Comparison of ENCODE assay signal across 25 mouse cellular contexts in the genomic region with DNA sequence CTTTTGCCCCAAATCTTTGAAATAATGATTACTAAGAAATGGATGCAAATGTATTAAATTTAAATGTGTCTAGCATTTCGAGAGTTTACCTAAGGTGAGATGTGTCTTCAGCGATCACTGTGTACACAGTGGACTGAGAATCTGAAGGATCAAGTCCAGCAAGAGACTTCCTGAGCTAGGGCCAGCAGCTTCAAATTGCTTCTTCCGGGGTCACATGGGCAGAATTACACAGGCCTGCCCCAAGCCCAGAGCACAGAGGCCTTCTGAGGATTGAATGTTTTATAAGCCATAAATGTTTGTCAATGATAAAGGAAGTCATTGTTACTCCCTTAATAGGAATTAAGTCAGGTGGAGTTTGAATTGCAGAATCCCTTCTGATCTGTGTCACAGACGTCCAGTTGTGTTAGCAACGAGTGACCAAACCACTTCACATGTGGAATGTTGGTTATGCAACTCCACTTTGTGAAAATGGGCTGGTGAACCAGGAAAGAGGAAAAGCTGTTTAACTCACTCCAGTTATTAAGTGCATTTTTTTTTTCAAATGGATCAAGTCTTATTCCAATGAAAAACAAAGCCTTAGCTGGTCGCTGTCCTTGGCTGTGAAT. TPM values are rescaled to one million over a fixed set of nuclear protein-coding genes. Genes with fewer than 3 reads are reported as not detected.
DNase-seq lines count a peak whose midpoint lies in the region; ATAC-seq and TF ChIP-seq lines count a peak whose summit lies in the region.
"Had no signal": no experiment of that assay in that cellular context is flagged by ENCODE, and none has a peak within 500 bp of the region (broad histone marks: within the 10 kb centered on the region; RNA-seq: fewer than 3 reads in every experiment).

No protein-coding gene starts in this region.

- no peak overlapping the region for H3K27ac ChIP-seq in midbrain, embryonic 13.5 days
- no peak overlapping the region for H3K27ac ChIP-seq in thymus, adult 2 months (ENCODE audit: control insufficient read depth, insufficient read depth, low read length)
- H3K27ac ChIP-seq: embryonic facial prominence, embryonic 13.5 days; forebrain, embryonic 10.5 days; gastrocnemius, adult 2 months; heart, embryonic 13.5 days; hindbrain, embryonic 15.5 days; liver, embryonic 13.5 days had no signal

- in situ Hi-C loops in Patski (cut with MboI; ENCODE audit: low pct_unique_long_range_greater_than_20kb) = loop anchor here (10.0 to 25.0 kb wide), 2 partner anchors 111 to 869 kb away; no protein-coding TSS in a partner anchor

- POLR2A ChIA-PET in Patski (lab: Charles Lee) = no interaction called here

- H3K4me1 ChIP-seq in midbrain, embryonic 13.5 days (replicated peaks) = no peaks in the 10 kb centered on the region
- H3K4me1 ChIP-seq in thymus, adult 2 months (replicated peaks; ENCODE audit: control insufficient read depth, insufficient read depth, low read length) = no peaks in the 10 kb centered on the region
- H3K4me1 ChIP-seq: embryonic facial prominence, embryonic 13.5 days; forebrain, embryonic 10.5 days; heart, embryonic 13.5 days; hindbrain, embryonic 15.5 days; liver, embryonic 13.5 days had no signal

- DNase-seq in Muller cell, postnatal 12 days (ENCODE audit: inconsistent ontology term) = peak; percentile 94
- no peak for DNase-seq in Patski (ENCODE audit: low read depth, low spot score)
- peak; percentile 79 to 88 for DNase-seq in lung, adult 18-20 months
- peak; percentile 51 for DNase-seq in lung, postnatal 14 days
- DNase-seq in thymus, adult 2 months = no peak
- DNase-seq: adrenal gland, postnatal 25 days; cerebellum, adult 11 months; cerebellum, postnatal 10 days; forebrain, postnatal 0 days; gastrocnemius, adult 2 months; heart, adult 18-20 months; heart, postnatal 4 days; kidney, adult 18-20 months; liver, embryonic 13.5 days; midbrain, embryonic 14.5 days; right cerebral cortex, postnatal 4 days had no signal

- peak; percentile 89 for ATAC-seq in Patski
- no peak for ATAC-seq in monocyte, adult 5-6 weeks (replicated peaks; ENCODE audit: insufficient number of reproducible peaks, low FRiP score, low TSS enrichment, poor library complexity, severe bottlenecking)
- no peak for ATAC-seq in midbrain, embryonic 13.5 days
- ATAC-seq: activated CD4-positive, CD25-positive, alpha-beta regulatory T cell, adult 4 months; forebrain, postnatal 0 days had no signal

- no peak overlapping the region for H3K4me3 ChIP-seq in midbrain, embryonic 13.5 days (replicated peaks)
- H3K4me3 ChIP-seq in thymus, adult 2 months (ENCODE audit: control insufficient read depth, insufficient read depth, low read length) = no peak overlapping the region
- H3K4me3 ChIP-seq: embryonic facial prominence, embryonic 13.5 days; forebrain, embryonic 10.5 days; gastrocnemius, adult 2 months; heart, embryonic 13.5 days; hindbrain, embryonic 15.5 days; limb, embryonic 12.5 days; liver, embryonic 13.5 days; myocyte had no signal

- H3K4me2 ChIP-seq in midbrain, embryonic 13.5 days (replicated peaks) = no peak overlapping the region
- H3K4me2 ChIP-seq: embryonic facial prominence, embryonic 13.5 days; heart, embryonic 13.5 days; hindbrain, embryonic 15.5 days; limb, embryonic 12.5 days; liver, embryonic 13.5 days had no signal

- H3K36me3 ChIP-seq in midbrain, embryonic 13.5 days = no peaks in the 10 kb centered on the region
- no peaks in the 10 kb centered on the region for H3K36me3 ChIP-seq in thymus, adult 2 months (ENCODE audit: control insufficient read depth, insufficient read depth, low read length)
- H3K36me3 ChIP-seq: embryonic facial prominence, embryonic 13.5 days; forebrain, embryonic 10.5 days; heart, embryonic 13.5 days; hindbrain, embryonic 15.5 days; limb, embryonic 12.5 days; liver, embryonic 13.5 days had no signal

- no peaks in the 10 kb centered on the region for H3K9me3 ChIP-seq in midbrain, embryonic 13.5 days
- H3K9me3 ChIP-seq: embryonic facial prominence, embryonic 13.5 days; forebrain, embryonic 10.5 days; heart, embryonic 13.5 days; hindbrain, embryonic 15.5 days; limb, embryonic 12.5 days; liver, embryonic 13.5 days had no signal

- H3K27me3 ChIP-seq in Patski = no peaks in the 10 kb centered on the region
- H3K27me3 ChIP-seq in midbrain, embryonic 13.5 days = no peaks in the 10 kb centered on the region
- no peaks in the 10 kb centered on the region for H3K27me3 ChIP-seq in thymus, adult 2 months (ENCODE audit: control insufficient read depth, insufficient read depth, low read length)
- H3K27me3 ChIP-seq: embryonic facial prominence, embryonic 13.5 days; heart, embryonic 13.5 days; hindbrain, embryonic 15.5 days; limb, embryonic 12.5 days; liver, embryonic 13.5 days had no signal

- no peak for TF ChIP-seq CTCF in Patski (IDR thresholded peaks at IDR 0.05)
- TF ChIP-seq CTCF in thymus, adult 2 months (IDR thresholded peaks at IDR 0.05; ENCODE audit: borderline replicate concordance, control insufficient read depth, extremely low read depth, insufficient read depth, low read length, poor library complexity) = no peak

- WGBS in midbrain, embryonic 13.5 days = 78% methylated on average over 6 of the region's 6 CpGs
- 89% methylated on average over 6 of the region's 6 CpGs for WGBS in thymus, adult 2 months

- no peak overlapping the region for H3K9ac ChIP-seq in midbrain, embryonic 13.5 days (replicated peaks)
- H3K9ac ChIP-seq: embryonic facial prominence, embryonic 13.5 days; forebrain, postnatal 0 days; heart, embryonic 13.5 days; hindbrain, embryonic 15.5 days; limb, embryonic 12.5 days; liver, embryonic 13.5 days had no signal

- no peak for TF ChIP-seq POLR2A in thymus, adult 2 months (IDR thresholded peaks at IDR 0.05; ENCODE audit: control insufficient read depth, extremely low read depth, insufficient read depth, low read length, poor library complexity)

- CTCF ChIA-PET in Patski (lab: Charles Lee) = interaction anchor here (1.6 kb wide), 1 partner anchor 15 kb away, joined by 4 read pairs; no protein-coding TSS in a partner anchor

RNA-seq across cellular contexts. Expression of a gene that starts 10.9 kb away (rescaled TPM):
- polyA plus RNA-seq in Patski (2021) = 34.6 TPM
- 1.9 to 6.8 TPM (median 2.4 TPM) in 3 replicates for total RNA-seq in monocyte, adult 5-6 weeks (2017)
- 0.86 and 1.1 TPM in 2 replicates for polyA plus RNA-seq in midbrain, embryonic 13.5 days (2015; fragmentation: Nextera tagmentation; extraction: Ambion mirVana)
- polyA plus RNA-seq in thymus, adult 2 months (2012; rRNA removed) = 0.88 and 1.1 TPM in 2 replicates
- polyA plus RNA-seq: activated CD4-positive, CD25-positive, alpha-beta regulatory T cell, adult 4 months had no signal

Comparison
In these comparisons a context has a peak if more than half of its experiments do, and no peak if none do; other contexts are left out.
1. DNase-seq: peak in Muller cell, postnatal 12 days (single experiment), lung, adult 18-20 months (2 of 2) and lung, postnatal 14 days (single experiment); none in Patski (single experiment) and thymus, adult 2 months (single experiment).
2. RNA of a gene that starts 10.9 kb away (polyA plus RNA-seq): 34.6 TPM in Patski (single experiment); 0.88 to 1.1 TPM in thymus, adult 2 months and 0.86 to 1.1 TPM in midbrain, embryonic 13.5 days; every median in the first group is over 10 times any median in the second.